ENCODE assay signal across 8 mouse cellular contexts in the genomic region with DNA sequence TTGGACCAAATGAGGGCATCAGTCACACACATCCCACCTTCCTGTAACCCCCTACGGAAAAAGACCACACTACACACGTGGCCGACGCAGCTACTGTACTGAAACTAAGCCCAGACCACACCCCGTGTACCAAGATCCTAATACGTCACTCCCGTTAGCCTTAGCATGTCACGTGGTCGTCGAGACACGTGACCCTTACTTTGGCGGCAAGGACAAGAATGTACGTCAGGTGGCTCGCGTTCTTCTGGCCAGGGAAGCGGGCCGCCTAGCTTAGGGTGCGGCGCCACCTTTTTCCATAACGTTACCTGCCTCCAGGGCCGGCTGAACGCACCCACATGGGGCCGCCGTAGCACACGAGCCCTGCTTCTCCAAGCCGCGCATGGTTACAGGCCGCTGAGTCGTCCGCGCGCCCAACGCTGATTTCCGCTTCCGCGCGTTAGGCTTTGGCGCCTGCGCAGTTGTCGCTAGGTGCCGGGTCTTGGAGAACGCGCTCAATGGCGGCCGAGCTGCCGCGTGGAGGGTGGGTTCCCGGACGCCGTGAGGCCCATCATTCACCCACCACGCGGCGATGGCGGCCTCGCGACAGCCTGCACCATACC. TPM values are rescaled to one million over a fixed set of nuclear protein-coding genes. Genes with fewer than 3 reads are reported as not detected.
DNase-seq lines count a peak whose midpoint lies in the region; ATAC-seq lines count a peak whose summit lies in the region.

A gene (minus strand): TSS at position 425 of the 599 bp plus-strand sequence.

- under 1% methylated on average over 56 of the region's 56 CpGs for WGBS in lung, embryonic 16.5 days

- ATAC-seq in hematopoietic stem cell, adult 5-6 weeks (replicated peaks in 1 of 2; ENCODE audit: insufficient read depth in 1 of 2, low FRiP score in 2 of 2, low TSS enrichment in 1 of 2, low read depth in 1 of 2, poor library complexity in 2 of 2, severe bottlenecking in 2 of 2) = peak; percentile 89 to 91
- peak; percentile 97 for ATAC-seq in lung, embryonic 16.5 days (ENCODE audit: low read depth)

- H3K9ac ChIP-seq in lung, embryonic 16.5 days (ENCODE audit: low read length) = peak within 1 kb of the TSS; percentile 96

- no peaks in the 10 kb centered on the region; the same call in none of the 2 replicates for H3K4me1 ChIP-seq in lung, embryonic 16.5 days (replicated peaks; ENCODE audit: control insufficient read depth, insufficient read depth, low read length)

- H3K4me3 ChIP-seq in lung, embryonic 16.5 days (ENCODE audit: low read length) = peak within 1 kb of the TSS; percentile 83

- DNase-seq in MEL-GATA-1-ER (ENCODE audit: extremely low read depth, low read depth) = peak; percentile 98
- DNase-seq in cerebellum, adult 8-10 months = peak; percentile 93
- peak; percentile 99 for DNase-seq in forelimb bud, embryonic 11.5 days (ENCODE audit: low read depth, low spot score)
- peak; percentile 86 for DNase-seq in layer of hippocampus, adult 9-10 months (ENCODE audit: low spot score)
- DNase-seq in ovary, postnatal 10 days (ENCODE audit: low spot score) = peak; percentile 93
- peak; percentile 92 to 95 for DNase-seq in thymus, postnatal 10 days (ENCODE audit: low spot score in 2 of 2)

- no peaks in the 10 kb centered on the region for H3K27me3 ChIP-seq in lung, embryonic 16.5 days (ENCODE audit: control insufficient read depth, insufficient read depth, low read depth, low read length)

- H3K27ac ChIP-seq in lung, embryonic 16.5 days (ENCODE audit: low read length) = peak within 1 kb of the TSS; percentile 87

- H3K9me3 ChIP-seq in lung, embryonic 16.5 days (ENCODE audit: control insufficient read depth, low read length) = no peaks in the 10 kb centered on the region

- peaks cover 8% of the 10 kb centered on the region for H3K36me3 ChIP-seq in lung, embryonic 16.5 days (ENCODE audit: control insufficient read depth, insufficient read depth, low read length)

- H3K4me2 ChIP-seq in lung, embryonic 16.5 days (ENCODE audit: low read depth, low read length) = peak within 1 kb of the TSS; percentile 81

RNA-seq across cellular contexts. Expression of the gene that starts here (rescaled TPM):
- 10.6 and 12.9 TPM in 2 replicates for total RNA-seq in hematopoietic stem cell, adult 5-6 weeks (2017)
- 10.8 and 12.2 TPM in 2 replicates for polyA plus RNA-seq in lung, embryonic 16.5 days (2015; fragmentation: Nextera tagmentation; extraction: Ambion mirVana)

Comparison
In these comparisons a context has a peak if more than half of its experiments do, and no peak if none do; other contexts are left out.
1. Peak in every context shown above with its lines: DNase-seq, ATAC-seq, H3K4me3 ChIP-seq and H3K27ac ChIP-seq.